Mouse (Mus musculus) thymus, postnatal 14 days (tissue): ENCODE measurements around the gene Nxpe4.
A peak's percentile ranks its signal among the peaks of the same experiment; 100 is the strongest.

ENCODE experiments used
- DNase-seq: peaks from one replicate; pipeline ENCODE4 v3.0.0; 2021

Gene Nxpe4

DNA sequence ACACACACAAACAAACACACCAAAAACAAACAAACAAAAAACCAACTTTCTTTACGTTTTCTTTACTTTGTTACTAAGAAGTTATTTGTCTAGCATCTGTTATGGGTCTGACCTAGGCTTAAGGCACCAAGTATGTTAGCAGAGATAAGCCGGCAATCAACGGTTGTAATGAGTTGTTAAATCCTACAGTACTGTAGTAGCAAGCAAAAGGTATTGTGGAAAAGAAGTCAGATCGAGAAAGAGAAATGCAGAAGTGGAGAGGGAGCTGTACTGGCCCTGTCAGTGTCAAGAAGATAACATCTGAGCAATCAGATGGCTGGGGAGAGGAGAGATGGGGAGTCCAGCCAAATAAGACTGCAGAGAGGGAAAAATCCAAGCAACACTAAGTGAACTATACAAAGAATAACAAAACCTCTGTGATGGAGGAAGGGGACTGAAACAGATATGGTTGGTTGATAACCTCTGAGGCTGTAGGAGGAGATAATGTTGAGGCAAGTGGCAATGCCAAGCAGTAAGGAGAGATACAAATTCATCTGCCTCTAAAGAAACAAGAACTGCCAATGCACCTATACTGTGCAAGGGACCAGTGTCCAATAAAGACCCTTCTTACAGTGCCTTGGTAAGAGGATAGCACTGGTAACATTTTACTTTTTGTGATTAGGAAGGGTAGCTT, 177.1 kb downstream of the Nxpe4 start:
- no peak for DNase-seq

DNA sequence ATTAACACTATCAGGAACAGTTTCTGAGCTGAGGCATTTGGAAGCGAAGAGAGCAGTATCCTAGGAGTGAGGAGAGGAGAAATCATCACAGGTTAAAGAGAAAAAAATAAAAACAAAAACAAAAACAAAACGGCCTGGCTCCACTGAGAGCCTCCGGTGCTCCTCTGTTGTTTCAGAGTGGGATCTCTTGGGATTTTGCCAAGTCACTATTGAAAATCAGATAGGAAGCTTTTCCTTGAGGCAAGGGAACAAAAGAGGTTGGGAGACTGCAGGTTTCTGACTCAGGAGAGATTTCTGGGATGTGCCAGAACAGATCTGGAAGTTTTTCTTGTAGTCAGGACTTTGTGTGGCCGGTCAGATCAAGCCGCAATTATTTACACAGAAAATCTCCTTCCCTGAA, 177.7 kb downstream of the Nxpe4 start:
- no peak for DNase-seq

DNA sequence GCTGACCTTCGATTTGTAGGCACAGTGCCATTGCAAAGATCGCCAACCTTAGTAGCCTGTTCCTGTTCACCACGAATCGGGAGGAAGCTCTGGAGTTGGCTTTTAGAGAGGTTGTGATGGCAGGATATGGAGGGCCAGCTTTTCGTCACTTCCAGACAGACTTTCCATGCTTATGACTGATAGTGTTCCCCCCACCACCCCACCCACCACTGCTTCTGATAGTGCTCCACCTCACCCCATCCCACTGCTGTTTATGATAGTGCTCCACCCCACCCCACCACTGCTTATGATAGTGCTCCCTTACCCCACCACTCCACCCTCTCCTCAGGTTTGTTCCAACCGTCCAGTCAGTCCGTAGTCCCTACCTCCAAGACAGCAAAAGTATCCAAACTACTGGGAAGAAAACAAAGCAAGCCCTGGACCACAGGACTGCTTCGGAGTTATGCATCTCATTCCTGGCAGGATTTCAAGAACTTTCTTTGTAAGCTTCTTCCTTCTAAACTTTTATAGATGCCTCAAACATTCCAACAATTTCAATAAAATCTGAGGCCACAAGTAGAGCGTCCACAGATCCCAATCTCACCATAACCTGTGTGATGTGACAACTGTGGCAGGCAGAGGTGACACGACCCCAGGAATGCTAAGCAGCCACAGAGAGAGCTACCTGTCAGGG, 179.0 kb downstream of the Nxpe4 start:
- DNase-seq = no peak

DNA sequence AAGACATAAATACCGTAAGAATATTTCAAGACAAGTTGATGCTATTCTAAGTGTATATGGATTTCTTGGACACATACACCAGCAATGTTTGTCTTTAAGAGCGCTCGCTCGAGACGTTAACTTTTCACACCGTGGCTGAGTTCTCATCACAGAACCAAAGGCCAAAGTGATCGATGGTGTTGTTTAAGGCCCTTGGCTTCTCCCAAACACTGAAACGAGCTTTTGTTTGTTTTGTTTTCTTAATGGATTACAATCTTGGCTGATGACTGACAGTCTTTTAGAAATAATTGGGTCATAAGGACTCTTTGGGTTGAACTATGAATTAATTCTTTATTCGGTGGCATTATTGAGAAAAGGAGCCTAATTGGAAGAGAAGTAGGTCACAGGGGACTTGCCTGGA, 183.6 kb downstream of the Nxpe4 start:
- no peak for DNase-seq

DNA sequence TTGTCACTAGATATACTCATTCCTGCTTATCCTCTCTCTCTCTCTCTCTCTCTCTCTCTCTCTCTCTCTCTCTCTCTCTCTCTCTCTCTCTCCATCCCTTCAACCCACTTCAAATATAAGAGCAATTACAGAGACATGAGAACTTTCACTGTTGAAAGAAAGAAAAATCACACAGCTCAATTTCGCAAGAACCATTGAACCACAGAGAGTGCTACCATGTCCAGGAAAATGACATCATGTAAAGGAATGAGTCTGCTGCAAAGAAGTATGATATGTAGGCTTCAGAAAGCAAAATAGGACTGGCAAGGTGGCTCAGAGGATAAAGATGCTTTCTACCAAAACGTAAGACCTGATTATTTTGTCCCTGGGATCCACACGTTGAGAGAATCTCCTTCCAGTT, 184.0 kb downstream of the Nxpe4 start:
- no peak for DNase-seq

DNA sequence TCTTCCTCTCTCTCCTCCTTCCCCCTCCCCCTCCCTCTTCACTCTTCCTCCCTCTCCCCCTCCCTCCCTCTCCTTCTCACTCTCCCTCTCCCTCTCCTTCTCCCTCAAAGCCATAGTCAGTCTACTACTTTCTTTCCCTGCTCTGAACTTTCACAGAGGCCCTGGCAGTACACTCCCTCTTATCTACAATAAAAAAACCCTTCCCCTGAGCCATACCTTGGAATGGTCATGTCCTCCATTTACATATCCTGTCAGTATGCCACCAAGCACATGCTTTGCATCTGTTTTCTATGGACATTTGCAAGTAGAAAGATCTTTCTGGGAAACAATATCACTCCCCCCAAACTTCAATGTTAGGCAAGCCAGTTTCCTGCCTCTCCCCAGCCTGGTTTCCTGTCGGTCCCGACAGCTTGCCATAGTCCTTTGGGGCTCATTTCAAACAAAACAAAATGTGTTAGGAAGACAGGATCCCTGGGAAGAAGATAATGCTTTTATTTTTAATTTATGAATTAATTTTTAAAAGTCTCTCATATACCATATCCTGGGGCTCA, 191.4 kb downstream of the Nxpe4 start, which contains the start of gene Nxpe2:
Gene Nxpe2 (minus strand): TSS at position 307 of the 551 bp plus-strand sequence.
- DNase-seq = no peak

DNA sequence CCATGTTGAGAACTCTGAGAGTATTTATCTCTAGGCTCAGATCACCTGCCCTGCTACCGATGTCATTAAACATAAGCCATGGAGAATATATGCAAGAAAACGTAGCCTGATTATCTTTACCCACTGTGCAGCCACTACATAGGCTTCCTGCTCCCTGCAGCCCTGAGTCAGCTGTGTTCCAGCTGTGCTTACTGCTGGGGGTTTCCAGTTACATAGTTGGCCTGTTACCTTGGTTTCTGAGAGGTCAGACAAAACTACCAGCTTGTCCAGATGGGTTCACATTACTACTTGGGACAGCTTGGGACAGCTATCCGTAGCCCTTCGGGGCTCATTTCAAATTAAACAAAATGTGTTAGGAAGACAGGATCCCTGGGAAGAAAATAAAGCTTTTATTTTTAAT, 192.3 kb downstream of the Nxpe4 start:
- no peak for DNase-seq

DNA sequence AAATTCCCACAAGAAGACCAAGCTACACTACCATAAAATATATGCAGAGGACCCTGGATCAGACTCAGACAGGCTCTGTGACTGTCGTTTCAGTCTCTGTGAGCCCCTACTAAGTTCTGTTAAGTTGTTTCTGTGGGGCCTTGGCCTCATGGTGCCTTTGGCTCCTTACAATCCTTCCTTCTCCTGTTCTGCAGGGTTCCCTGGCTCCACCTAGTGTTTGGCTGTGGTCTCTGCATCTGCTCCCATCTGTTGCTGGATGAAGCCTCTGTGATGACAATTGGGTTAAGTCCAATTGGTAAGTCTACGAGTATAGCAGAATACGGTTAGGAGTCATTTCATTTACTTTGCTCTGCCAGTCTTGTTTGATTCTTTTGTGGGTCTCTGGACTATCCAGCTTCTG, 193.0 kb downstream of the Nxpe4 start:
- peak; percentile 74 for DNase-seq

DNA sequence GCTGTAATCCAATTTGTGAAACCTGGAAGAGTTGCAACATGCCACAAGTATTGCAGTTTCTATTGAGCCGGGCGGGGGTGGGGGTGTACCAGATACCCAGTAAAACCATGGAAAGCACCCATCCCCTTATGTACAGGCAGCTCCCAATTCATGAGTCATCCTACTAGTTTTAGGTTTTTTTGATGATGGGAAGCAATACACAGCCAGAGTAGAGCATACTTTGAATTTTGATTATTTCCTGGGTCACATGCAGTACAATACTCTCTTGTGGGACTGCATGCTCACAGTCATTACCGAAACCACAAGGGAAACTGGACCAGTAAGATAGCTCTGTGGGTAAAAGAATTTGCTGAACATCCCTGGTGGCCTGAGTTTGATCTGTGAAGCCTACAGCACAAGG, 195.3 kb downstream of the Nxpe4 start:
- DNase-seq = no peak

DNA sequence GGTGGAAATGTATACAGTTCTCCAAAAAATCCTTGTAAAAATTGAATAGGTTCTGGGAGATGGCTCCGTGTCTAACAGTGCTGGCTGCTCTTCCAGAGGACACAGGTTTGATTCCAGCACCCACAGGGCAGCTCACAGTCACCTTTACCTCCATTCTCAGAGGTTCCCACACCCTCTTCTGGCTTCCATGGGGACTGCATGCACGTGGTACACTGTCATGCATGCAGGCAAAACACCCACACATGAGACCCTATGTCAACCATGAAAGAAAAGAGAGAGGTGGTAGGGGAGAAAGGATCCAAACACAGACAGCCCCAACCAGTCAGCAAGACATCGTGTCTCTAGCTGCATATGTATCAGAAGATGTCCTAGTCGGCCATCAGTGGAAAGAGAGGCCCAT, 199.0 kb downstream of the Nxpe4 start:
- DNase-seq = peak; percentile 39

DNA sequence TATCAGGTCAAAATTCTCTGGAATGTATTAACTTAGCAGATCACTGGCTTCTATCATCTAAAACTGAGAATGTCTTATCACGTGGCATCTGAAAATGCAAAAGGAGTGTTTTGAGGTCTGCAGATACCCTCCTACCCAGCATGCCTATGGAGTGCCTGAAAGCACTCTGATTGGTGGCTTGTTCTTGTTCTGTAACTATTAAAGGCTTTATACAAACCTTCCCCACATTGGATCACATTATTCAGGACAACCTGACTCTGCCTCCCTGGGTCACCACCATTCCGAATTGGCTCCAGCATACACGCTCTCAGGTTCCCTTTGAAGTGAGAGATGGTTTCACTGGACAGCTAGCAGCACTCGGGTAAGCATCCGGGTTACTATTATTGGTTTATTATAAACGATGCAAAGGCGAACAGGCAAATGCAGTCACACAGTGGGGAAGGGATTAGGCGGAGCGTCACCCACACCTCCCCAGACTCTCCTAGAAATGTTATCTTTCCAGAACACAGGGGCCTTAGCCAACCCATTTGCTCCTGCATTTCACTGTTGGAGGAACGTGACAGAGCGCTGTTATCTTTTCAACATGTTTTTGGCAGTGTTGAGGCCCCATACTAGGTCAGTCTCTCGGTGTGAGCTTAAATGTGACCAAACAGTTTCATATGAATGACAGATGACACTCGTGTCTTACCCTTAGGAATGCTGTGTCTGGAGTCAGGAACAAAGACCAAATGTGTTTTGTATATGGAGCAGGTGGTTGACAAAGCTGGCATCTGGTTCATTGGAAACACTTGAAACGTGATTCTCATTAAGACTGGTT, 200.2 kb downstream of the Nxpe4 start:
- no peak for DNase-seq

DNA sequence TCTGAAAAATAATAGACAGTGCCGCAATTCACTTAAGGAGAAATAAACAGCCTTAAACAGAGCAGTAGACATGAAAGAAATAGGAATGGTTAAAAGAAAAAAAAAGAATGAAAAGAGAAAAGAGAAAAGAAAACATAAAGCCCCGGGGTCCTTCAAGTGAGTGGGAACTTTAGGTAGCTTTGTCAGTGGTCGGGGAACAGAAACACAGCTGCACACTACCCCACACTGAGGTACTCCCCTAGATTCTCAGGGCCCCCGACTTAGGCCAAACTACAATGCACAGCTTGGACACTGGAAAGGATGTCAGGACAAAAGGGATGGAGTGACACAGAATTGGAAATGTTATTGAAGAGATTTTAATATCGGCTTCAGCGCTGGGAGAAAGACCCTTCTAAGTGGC, 200.9 kb downstream of the Nxpe4 start:
- no peak for DNase-seq

DNA sequence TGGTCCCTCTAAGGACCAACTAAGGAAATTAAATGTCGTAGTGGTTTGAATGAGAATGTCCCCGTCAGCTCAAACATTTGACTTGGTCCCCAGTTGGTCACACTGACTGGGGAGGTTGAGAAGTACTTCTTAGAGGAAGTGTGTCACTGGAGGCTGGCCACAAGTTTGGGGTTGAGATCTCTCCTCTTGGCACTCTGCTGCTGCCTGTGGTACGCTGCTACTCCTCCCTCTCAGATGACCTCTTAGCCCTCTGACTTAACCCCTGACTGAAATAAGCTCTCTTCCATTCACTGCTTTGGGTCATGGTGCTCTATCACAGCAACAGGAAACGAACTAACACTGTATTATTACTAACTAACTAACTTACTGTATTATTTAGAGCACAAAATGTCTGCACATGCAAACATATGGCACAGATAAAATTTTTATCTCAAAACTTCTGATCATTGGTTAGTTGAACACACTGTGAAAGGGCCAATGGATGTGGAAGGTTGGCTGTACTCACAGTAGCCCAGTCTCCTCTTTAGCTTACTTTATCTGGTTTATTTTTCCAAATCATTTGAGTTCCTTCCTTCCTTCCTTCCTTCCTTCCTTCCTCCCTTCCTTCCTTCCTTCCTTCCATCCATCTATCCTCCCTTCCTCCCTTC, 211.5 kb downstream of the Nxpe4 start:
- no peak for DNase-seq

DNA sequence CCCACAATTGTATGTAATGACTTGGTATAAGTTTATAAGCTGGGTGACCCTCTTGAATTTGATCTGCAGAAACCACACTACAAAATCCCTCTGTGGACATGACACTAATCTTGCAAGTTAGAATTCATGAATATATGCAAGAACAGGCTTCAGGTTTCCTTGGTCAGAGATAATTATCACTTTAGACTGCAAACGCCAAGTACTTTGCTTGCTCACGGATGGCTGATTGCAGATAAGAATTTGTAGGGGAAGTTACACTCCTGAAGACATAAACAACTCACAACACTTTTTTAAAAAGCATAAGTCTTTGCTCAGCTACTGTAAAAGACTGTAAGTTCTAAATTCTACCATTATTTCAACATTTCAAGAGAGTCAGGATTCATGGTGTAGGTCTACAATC, 212.5 kb downstream of the Nxpe4 start:
- DNase-seq = no peak

DNA sequence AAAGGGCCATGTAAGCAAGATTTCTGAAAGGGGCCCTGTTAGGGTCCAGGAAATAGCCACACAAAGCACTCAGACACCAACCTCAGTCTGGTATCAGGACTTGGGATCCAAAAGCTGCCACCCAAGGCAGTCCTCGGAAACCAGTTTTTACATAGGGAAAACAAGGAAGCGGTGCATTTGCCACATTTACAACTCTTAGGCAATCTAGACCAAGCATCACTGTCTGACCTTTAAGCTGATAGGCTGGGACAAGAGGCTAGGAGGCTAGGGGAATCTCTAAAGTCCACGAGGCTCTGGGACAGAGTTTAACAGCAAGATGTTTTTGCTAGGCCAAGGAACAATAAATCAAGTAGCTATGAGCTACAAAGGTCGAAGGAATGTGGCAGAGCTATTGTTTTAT, 226.6 kb downstream of the Nxpe4 start:
- DNase-seq = no peak

DNA sequence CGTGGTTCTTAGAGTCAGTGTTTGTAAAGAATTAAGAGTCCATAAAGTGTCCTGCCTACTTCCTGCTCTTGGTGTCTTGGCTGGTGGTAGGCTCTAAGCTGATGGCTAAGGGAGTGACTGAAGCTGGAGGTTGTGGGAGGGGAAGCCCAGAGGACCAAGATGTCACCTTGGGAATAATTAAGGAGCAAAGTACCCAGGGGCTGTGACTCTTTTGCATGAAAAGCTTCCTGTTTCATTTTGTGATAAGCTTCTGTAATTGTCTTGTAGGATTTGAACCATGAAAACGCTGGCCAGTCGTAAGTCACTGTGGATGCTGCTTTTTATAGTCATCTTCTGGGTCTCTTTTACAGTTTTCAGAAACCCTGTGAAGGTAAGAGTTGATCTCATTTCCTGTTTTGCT, 228.2 kb downstream of the Nxpe4 start:
- DNase-seq = no peak

DNA sequence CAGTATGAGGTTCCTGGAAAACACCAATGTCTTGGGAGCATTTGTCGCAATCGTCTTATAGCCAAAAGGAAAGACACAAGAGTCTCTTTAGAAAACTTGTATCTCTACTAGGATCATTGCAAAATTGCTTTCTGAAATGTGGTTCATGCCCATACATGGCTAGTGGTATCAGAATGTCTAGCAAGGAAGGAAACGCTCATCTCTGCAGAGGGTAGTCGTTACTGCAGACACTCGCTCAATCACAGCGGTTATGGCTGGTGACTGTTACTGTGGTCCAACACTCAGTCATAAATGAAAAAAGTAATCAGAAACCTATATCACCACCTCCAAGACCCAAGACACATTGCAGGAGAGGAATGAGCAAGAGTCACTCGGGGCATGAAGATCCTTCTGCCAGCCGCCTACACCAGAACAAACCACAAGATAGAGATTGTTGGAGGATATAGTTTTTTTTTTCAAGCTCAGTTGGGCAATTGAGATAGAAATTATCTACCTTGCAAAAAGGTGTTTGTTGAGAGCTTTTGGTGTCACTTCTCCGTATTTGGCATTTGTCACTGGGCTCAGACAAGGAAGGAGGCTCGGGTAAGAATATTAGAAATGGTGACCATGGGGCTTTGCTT, 241.9 kb downstream of the Nxpe4 start:
- no peak for DNase-seq

DNA sequence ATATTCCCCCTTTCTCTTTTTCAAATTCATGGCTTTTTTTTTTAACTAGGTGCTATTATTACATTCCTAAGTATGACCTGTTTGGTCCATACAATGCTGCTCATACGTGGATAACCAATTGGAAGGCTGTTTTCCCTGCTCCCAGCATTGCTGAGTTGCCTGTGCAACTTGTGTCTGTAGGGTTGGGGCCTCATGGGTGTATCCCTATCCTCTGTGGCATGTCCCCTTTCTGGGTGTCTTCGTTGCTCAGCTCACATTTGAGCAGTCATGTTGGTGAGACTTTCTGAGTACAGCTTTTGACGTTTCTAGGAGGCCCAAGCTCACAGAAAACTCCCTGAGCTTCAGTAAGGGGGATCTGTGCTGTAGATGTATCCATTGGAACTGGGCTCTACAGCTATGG, 242.9 kb downstream of the Nxpe4 start:
- no peak for DNase-seq

DNA sequence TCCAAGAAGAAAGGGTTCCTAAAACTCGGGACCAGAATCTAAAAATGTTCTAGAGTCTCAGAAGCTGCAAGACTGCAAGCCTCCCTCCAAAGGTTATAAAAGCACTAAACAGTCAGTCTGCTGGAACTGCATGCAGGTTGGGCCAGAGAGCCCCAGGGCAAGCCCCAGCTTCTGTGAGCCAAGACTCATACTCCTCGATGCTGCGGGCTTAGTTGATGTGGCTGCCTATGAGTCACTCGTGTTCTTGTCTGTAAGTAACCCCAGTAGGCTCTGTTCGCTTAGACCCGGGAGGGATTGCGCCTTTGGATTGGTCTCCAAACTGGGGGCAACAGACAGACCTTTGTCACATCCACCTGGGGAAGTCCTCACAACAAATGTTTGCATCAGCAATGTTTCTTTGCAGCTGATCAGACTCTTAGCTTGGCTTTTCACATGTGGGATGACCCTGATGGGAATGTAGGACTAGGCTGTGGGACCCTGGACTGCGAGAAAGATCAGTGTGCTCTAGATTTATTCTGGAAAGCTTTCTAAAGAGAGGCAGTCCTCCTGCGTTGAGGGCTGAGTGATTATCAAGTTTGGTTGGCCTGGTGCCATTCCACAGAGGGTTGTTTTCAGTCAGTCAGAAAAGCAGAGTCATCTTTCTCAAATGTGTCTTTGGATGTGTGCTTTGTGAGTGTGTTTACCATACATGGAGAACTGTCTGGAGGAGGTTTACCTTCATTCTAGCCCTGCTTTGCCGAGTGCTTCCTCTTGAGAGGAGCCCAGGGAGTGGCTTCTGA, 245.9 kb downstream of the Nxpe4 start:
- peak; percentile 14 for DNase-seq

DNA sequence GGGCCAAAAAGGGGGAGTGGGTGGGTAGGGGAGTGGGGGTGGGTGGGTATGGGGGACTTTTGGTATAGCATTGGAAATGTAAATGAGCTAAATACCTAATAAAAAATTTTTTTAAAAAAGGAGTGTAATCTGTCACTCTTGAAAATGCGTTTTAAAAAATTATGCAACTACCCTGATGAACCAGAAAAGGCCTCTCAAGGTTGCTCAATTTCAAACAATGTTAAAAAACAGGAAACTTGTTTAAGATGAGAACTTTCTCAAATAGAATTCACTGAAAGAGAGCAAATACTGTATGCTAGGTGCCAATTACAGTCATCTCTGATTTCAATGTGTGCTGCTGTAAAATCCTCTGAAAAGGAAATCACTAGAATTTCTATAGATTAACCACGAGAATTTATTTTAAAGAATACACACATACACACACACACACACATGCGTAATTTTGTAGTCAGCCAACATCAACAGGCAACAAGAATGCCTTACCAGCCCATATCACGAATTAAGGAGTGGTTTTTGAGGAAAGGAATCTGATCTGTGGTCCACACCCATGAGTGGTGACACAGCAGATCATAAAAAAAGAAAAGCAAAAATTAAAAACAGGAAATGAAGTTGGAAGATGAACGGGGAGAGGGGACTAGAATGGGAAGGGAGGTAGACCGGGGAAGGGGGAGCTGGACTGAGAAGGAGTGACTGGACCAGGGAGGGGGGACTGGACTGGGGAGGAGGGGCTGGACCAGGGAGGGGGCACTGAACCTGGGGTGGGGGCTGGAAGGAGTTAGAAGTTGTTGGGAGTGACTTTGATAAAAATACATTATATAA, 248.6 kb downstream of the Nxpe4 start:
- DNase-seq = no peak

DNA sequence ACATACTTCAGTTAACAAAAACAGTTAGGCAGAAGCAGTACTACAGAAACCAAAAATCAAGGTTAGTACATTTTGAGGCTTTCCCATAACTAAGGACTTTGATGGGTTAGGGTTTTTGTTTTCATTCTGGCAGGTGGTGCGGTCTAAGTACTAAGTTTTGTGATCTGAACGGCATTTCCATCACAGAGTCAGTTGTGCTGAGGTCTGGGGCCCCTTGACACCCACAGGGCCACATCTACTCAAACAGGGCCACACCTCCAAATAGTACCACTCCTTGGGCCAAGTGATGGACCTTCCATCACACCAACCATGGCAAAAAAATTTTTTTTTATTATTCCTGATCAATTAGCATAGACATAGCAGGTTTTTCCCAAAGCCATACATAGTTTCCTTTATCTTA, 251.8 kb downstream of the Nxpe4 start:
- peak; percentile 47 for DNase-seq
